Mouse (Mus musculus): ENCODE results near the gene Desi2.
"Not testable (repeated sequence)": the region's sequence is repeated elsewhere in the genome, so short reads cannot be mapped to it uniquely, and the experiment has no call there.

Gene Desi2

DNA sequence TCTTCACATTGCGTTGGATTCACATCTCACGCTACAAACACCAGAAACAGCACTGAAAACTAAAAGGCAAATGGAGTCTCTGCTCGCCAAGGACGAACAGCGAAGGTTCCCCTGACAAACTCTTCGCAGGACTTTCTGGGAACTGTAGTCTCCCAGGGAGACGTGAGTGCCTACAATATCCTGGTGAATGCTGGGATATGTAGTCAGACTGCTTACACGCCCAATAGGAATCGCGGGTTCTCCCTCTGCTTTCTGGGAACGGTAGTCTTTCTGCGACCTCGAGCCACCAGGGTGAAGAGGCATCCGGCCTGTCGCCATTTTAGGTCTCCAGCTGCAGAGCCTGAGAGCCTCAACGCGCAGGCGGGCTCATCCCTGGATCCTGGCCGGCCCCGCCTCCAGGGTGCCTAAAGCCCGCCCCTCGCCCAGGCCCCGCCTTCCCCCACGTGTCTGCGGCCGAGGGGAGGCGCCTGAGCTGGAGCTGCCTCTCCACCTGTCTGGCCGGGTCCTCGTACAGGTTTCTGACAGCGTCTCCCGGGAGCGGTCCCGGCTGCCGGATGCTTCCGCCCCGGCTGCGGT is at the start of gene Desi2:
Gene Desi2 (plus strand): TSS at position 202 of the 576 bp plus-strand sequence.
- peak; percentile 98 for DNase-seq (ENCODE audit: low spot score)

DNA sequence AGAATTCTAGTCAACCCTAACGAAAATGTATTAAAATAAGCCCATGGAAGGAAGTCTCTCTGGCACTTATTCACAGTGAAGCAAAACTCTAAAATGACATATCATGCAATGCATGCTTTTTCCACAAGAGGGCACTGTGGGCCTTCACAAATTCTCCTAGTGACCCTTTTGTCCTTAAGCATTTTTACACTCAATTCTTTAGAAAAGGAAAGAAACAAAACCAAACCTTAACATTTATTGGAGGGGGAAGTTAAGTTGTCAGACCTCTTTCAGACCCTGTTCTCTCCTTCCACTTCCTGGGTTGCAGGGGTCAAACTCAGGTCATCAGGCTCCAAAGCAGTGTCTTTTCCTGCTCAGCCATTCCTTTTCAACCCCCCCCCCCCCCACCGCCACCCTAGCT is 40.7 kb upstream of the Desi2 start:
- DNase-seq (ENCODE audit: low spot score): peak; percentile 56

GRCm38 (mm10) chr1:178146915-178147314 is 40.3 kb upstream of the Desi2 start:
- peak; percentile 37 for DNase-seq (ENCODE audit: low spot score)

GRCm38 (mm10) chr1:178182251-178182650 is 5.0 kb upstream of the Desi2 start:
- DNase-seq (ENCODE audit: low spot score): no peak

DNA sequence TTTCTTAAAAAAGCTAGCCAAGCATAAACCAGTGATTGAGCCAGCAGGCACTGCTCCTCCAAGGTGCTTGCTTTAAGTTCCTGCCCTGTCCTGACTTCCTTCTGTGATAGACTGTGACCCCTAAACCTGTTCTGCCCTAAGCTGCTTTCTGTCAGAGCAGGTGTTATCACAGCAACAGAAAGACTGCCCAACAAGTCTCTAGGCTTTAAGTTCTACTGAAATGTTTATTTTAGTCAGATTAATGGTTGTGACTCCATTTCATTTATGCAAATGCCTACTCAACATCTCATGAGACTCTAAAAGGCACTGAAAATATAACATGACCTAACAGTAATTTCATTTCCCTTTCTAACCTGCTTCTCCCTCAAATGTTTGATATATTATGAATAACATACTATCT is 1.6 kb upstream of the Desi2 start:
- no peak for DNase-seq (ENCODE audit: low spot score)

DNA sequence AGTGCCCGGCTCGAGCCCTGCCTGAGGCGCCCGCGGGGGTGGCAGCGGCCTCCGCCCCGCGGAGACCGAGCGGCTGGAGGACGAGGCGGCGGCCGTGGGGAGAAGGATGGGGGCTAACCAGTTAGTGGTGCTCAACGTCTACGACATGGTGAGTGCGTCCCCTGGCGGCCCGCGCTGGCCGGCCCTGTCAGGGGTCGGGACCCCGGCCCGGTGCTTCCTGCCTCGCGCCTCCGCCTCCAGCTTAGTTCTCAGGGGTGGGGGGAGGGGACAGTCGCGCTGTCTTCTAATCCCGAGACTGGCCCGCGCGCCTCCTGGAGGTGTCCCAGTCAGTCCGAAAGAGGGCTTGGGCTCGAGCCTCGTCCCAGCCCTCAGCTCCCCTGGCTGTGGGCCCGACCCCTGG is 593 bp downstream of the Desi2 start:
- DNase-seq (ENCODE audit: low spot score): peak; percentile 73

DNA sequence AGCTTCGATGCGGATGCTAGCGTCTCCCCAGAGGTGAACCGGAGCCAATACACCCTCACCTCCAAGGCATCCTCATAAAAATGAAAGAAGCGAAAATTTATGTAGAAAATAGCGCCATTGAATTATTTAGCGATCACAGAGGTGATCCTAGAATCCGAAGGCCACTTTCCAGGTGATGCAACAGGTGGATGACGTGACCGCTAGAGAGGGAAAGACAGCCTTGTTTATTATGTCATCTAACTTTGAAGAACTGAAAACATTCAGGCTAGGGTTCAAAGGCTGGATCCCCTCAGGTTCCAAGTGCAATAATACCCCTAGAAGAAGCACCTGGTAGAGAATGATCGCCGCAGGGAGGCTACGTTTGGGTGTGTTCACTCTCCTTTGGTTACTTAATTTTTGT is 1.2 kb downstream of the Desi2 start:
- DNase-seq (ENCODE audit: low spot score): peak; percentile 4

GRCm38 (mm10) chr1:178205701-178206325 is 18.6 kb downstream of the Desi2 start:
- DNase-seq (ENCODE audit: low spot score): no peak

DNA sequence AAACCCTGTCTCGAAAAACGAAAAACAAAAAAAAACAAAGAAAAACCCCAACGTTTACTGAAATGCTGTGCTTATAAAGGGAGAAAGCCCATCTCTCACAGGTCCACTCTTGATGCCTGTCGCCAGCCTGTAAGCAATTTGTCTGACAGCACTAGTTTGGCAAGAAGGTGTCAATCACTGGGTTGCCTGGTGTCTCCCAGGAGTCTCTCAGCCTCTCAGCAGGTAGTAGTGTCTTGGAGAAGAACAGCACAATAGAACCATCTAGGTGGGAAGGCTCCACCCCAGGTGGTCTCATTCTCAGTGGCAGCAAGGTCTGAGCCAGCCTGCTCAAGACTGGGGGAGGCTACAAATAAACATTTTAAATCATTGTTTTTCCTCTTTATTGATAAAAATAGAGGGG is 20.6 kb downstream of the Desi2 start:
- not testable (repeated sequence) for DNase-seq (ENCODE audit: low spot score)

DNA sequence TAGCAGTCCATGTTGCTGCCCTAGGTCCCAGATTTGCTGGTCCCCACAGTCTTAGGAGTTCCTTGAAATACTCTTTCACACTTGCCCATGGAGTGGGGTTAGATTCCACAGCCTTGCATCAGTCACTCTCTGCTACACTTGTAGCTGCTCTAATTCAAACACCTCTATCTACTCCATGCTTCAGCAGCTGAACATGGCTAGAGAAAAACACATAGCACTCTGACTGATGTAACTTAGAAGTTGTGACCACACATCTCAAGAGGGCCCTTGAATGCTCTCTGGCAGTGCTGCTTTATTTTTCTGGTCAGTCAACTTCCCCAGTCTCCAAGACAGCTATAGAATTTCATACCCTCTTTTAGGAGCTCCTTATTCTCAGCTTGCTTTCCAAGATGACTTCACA is 22.7 kb downstream of the Desi2 start:
- no peak for DNase-seq (ENCODE audit: low spot score)

DNA sequence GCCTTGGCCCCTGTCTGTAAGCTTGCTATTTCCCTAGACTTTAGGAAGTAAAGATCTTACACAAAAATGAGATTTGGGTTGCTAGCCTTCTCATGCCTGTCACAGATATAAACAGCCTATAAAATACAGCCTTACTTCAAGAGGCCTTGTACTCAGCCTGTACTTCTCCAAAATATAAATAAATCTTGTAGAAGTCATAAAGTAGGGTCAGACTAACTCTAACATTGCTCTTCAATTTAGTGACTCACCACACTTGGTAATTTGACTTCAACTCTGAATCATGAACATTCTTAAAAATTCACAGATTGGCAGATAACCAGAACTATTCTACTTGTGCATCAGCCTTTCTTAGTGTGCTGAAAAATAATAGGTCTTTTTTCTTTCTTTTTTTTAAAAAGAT is 29.9 kb downstream of the Desi2 start:
- no peak for DNase-seq (ENCODE audit: low spot score)

GRCm38 (mm10) chr1:178218305-178218704 is 31.1 kb downstream of the Desi2 start:
- DNase-seq (ENCODE audit: low spot score): no peak

- no peak for DNase-seq (ENCODE audit: low spot score)
These were observed 32.2 kb downstream of the Desi2 start for GRCm38 (mm10) chr1:178219166-178220077.

DNA sequence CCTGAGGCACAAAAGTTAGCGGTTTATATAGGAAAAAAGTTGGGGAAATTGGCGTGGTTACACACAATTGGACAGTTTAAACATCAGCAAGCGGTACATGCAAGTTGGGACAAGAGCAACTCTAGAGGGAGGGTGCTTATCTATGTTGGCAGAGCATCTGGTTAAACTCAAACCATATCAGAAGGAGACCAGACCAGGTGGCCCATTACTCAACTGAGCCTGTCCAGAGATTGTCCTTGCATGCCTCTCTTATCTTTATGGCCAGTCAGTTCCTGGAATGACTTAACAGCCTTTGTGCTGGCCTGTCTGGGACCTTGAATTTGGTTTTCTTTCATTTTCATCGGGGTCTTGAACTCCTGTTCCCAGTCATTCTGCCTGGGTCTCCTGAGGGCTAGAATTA is 41.7 kb downstream of the Desi2 start:
- DNase-seq (ENCODE audit: low spot score): not testable (repeated sequence)

- no peak for DNase-seq (ENCODE audit: low spot score)
These were observed 46.9 kb downstream of the Desi2 start for GRCm38 (mm10) chr1:178234109-178234508.

GRCm38 (mm10) chr1:178235919-178236466 is 48.8 kb downstream of the Desi2 start:
- DNase-seq (ENCODE audit: low spot score): no peak

DNA sequence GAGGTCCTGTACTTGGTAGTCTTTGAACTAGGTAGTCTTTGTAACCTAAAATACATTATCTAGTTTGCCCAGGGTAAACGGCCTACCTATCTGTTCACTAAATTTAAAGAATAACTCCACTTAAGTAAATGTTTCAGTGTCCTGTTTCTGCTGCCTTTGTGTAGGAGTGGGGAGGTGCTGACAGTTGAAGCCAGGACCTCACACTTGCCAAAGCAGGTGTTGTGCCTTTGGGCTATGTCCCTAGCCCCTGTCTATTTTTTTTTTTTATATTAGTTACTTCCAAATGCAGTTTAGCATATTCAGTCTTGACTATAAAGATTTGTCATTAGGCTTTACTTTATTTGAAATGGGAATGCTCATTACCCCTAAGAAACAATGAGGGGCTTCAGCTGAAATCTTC is 51.5 kb downstream of the Desi2 start:
- no peak for DNase-seq (ENCODE audit: low spot score)

- no peak for DNase-seq (ENCODE audit: low spot score)
These were observed 54.8 kb downstream of the Desi2 start for GRCm38 (mm10) chr1:178241884-178242508.

GRCm38 (mm10) chr1:178248107-178248820 is 61.0 kb downstream of the Desi2 start:
- DNase-seq (ENCODE audit: low spot score): no peak

- DNase-seq (ENCODE audit: low spot score): no peak
These were observed 67.4 kb downstream of the Desi2 start for GRCm38 (mm10) chr1:178254598-178254997.

GRCm38 (mm10) chr1:178256351-178256750 is 69.1 kb downstream of the Desi2 start:
- DNase-seq (ENCODE audit: low spot score): no peak

DNA sequence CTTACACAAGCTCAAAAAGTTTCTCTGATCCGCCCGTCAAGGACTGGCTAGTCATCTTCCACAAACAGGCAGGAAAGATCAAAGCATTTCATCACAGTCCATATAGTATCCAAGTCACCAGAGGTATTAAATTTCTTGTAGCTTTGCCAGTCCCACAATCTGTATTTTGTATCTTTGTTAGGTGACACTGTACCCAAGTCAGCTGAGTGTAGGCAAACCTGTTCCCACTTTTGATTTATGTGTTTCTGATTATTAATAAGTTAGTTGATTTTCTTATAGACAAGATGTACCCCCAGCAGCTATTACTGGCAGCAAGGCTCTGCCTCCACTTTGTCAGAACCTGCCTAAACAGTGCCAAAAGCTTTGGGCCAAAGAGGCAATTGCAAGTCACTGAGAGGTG is 71.6 kb downstream of the Desi2 start:
- no peak for DNase-seq (ENCODE audit: low spot score)
